Mouse (Mus musculus): ENCODE results near the gene Swt1. TPM values are rescaled to one million over a fixed set of nuclear protein-coding genes. Genes with fewer than 3 reads are reported as not detected.
"Not testable (repeated sequence)": the region's sequence is repeated elsewhere in the genome, so short reads cannot be mapped to it uniquely, and the experiment has no call there.

Swt1 gene
- polyA plus RNA-seq (2014; fragmentation: Nextera tagmentation; extraction: Ambion mirVana), result 15.2 and 19.9 TPM in 2 replicates

- peak; percentile 100 for ATAC-seq (ENCODE audit: low read depth)
- under 1% methylated on average over 74 of the region's 74 CpGs for WGBS
- H3K4me2 ChIP-seq (ENCODE audit: low read depth, low read length), result peak within 1 kb of the TSS; percentile 61
Measured at GRCm38 (mm10) chr1:151428263-151429221, at the start of gene Swt1, which contains the start of gene Trmt1l. Gene Swt1 (minus strand): TSS chr1:151428455. Gene Trmt1l (plus strand): TSS chr1:151428542.

GRCm38 (mm10) chr1:151472386-151472785 lies 44.1 kb upstream of the Swt1 start:
- not testable (repeated sequence) for H3K4me1 ChIP-seq (ENCODE audit: control insufficient read depth, insufficient read depth, low read length); H3K4me2 ChIP-seq (ENCODE audit: low read depth, low read length); H3K27me3 ChIP-seq (ENCODE audit: control insufficient read depth, insufficient read depth, low read length); H3K27ac ChIP-seq (ENCODE audit: low read depth, low read length); H3K9me3 ChIP-seq (ENCODE audit: control insufficient read depth, low read length); H3K9ac ChIP-seq (replicated peaks; ENCODE audit: low read depth, low read length); ATAC-seq (ENCODE audit: low read depth); H3K4me3 ChIP-seq (ENCODE audit: low read depth, low read length)
- 95% methylated on average over 8 of the region's 8 CpGs for WGBS
- peaks cover 53% of the 10 kb centered on the region for H3K36me3 ChIP-seq (ENCODE audit: control insufficient read depth, insufficient read depth, low read length)

More at GRCm38 (mm10) chr1:151428263-151429221, at the start of gene Swt1, which contains the start of gene Trmt1l:
- Histone ChIP-seq H3K9ac (replicated peaks; ENCODE audit: low read depth, low read length) (peak within 1 kb of the TSS; percentile 82), H3K9me3 (ENCODE audit: control insufficient read depth, low read length) (no peaks in the 10 kb centered on the region), H3K4me3 (ENCODE audit: low read depth, low read length) (peak within 1 kb of the TSS; percentile 87), H3K27me3 (ENCODE audit: control insufficient read depth, insufficient read depth, low read length) (no peaks in the 10 kb centered on the region), H3K36me3 (ENCODE audit: control insufficient read depth, insufficient read depth, low read length) (no peaks in the 10 kb centered on the region), H3K27ac (ENCODE audit: low read depth, low read length) (peak within 1 kb of the TSS; percentile 95), H3K4me1 (ENCODE audit: control insufficient read depth, insufficient read depth, low read length) (peaks cover 17% of the 10 kb centered on the region)

- Histone ChIP-seq H3K4me2 (ENCODE audit: low read depth, low read length) (no peak overlapping the region), H3K36me3 (ENCODE audit: control insufficient read depth, insufficient read depth, low read length) (peaks cover 45% of the 10 kb centered on the region), H3K4me3 (ENCODE audit: low read depth, low read length) (no peak overlapping the region), H3K9me3 (ENCODE audit: control insufficient read depth, low read length) (no peaks in the 10 kb centered on the region), H3K27me3 (ENCODE audit: control insufficient read depth, insufficient read depth, low read length) (no peaks in the 10 kb centered on the region), H3K4me1 (ENCODE audit: control insufficient read depth, insufficient read depth, low read length) (no peaks in the 10 kb centered on the region), H3K27ac (ENCODE audit: low read depth, low read length) (no peak overlapping the region), H3K9ac (replicated peaks; ENCODE audit: low read depth, low read length) (no peak overlapping the region)
- 31% methylated on average over 7 of the region's 7 CpGs for WGBS
- ATAC-seq (ENCODE audit: low read depth), result no peak
Measured at GRCm38 (mm10) chr1:151471429-151471828, 43.2 kb upstream of the Swt1 start.

GRCm38 (mm10) chr1:151466571-151466970 lies 38.3 kb upstream of the Swt1 start:
- 91% methylated on average over 4 of the region's 4 CpGs for WGBS

GRCm38 (mm10) chr1:151464914-151465313 lies 36.7 kb upstream of the Swt1 start:
- ATAC-seq (ENCODE audit: low read depth), result no peak

More at GRCm38 (mm10) chr1:151466571-151466970, 38.3 kb upstream of the Swt1 start:
- Histone ChIP-seq H3K27ac (ENCODE audit: low read depth, low read length) (no peak overlapping the region), H3K9me3 (ENCODE audit: control insufficient read depth, low read length) (no peaks in the 10 kb centered on the region), H3K27me3 (ENCODE audit: control insufficient read depth, insufficient read depth, low read length) (no peaks in the 10 kb centered on the region), H3K4me3 (ENCODE audit: low read depth, low read length) (no peak overlapping the region), H3K36me3 (ENCODE audit: control insufficient read depth, insufficient read depth, low read length) (peaks cover 15% of the 10 kb centered on the region), H3K9ac (replicated peaks; ENCODE audit: low read depth, low read length) (no peak overlapping the region), H3K4me1 (ENCODE audit: control insufficient read depth, insufficient read depth, low read length) (no peaks in the 10 kb centered on the region), H3K4me2 (ENCODE audit: low read depth, low read length) (no peak overlapping the region)
- no peak for ATAC-seq (ENCODE audit: low read depth)

GRCm38 (mm10) chr1:151461265-151461664 lies 33.0 kb upstream of the Swt1 start:
- Histone ChIP-seq H3K27ac (ENCODE audit: low read depth, low read length) (no peak overlapping the region), H3K9ac (replicated peaks; ENCODE audit: low read depth, low read length) (no peak overlapping the region), H3K9me3 (ENCODE audit: control insufficient read depth, low read length) (no peaks in the 10 kb centered on the region), H3K4me3 (ENCODE audit: low read depth, low read length) (no peak overlapping the region), H3K4me1 (ENCODE audit: control insufficient read depth, insufficient read depth, low read length) (no peaks in the 10 kb centered on the region), H3K4me2 (ENCODE audit: low read depth, low read length) (no peak overlapping the region), H3K27me3 (ENCODE audit: control insufficient read depth, insufficient read depth, low read length) (no peaks in the 10 kb centered on the region), H3K36me3 (ENCODE audit: control insufficient read depth, insufficient read depth, low read length) (peaks cover 28% of the 10 kb centered on the region)
- WGBS, result 81% methylated on average over 9 of the region's 9 CpGs
- ATAC-seq (ENCODE audit: low read depth), result no peak

More at GRCm38 (mm10) chr1:151464914-151465313, 36.7 kb upstream of the Swt1 start:
- no peaks in the 10 kb centered on the region for H3K9me3 ChIP-seq (ENCODE audit: control insufficient read depth, low read length)
- 80% methylated on average over 4 of the region's 4 CpGs for WGBS
- H3K27me3 ChIP-seq (ENCODE audit: control insufficient read depth, insufficient read depth, low read length), result no peaks in the 10 kb centered on the region
- H3K27ac ChIP-seq (ENCODE audit: low read depth, low read length), result no peak overlapping the region
- no peak overlapping the region for H3K4me2 ChIP-seq (ENCODE audit: low read depth, low read length)
- peaks cover 10% of the 10 kb centered on the region; the same call in 1 of the 2 replicates for H3K36me3 ChIP-seq (ENCODE audit: control insufficient read depth, insufficient read depth, low read length)
- no peaks in the 10 kb centered on the region for H3K4me1 ChIP-seq (ENCODE audit: control insufficient read depth, insufficient read depth, low read length)
- H3K9ac ChIP-seq (replicated peaks; ENCODE audit: low read depth, low read length), result no peak overlapping the region
- H3K4me3 ChIP-seq (ENCODE audit: low read depth, low read length), result no peak overlapping the region

GRCm38 (mm10) chr1:151457087-151457486 lies 28.8 kb upstream of the Swt1 start:
- ATAC-seq (ENCODE audit: low read depth), result no peak
- WGBS, result 86% methylated on average over 5 of the region's 5 CpGs

GRCm38 (mm10) chr1:151451946-151452345 lies 23.7 kb upstream of the Swt1 start:
- no peak overlapping the region for H3K27ac ChIP-seq (ENCODE audit: low read depth, low read length)
- H3K4me2 ChIP-seq (ENCODE audit: low read depth, low read length), result no peak overlapping the region
- ATAC-seq (ENCODE audit: low read depth), result no peak
- WGBS, result 97% methylated on average over 11 of the region's 11 CpGs
- H3K27me3 ChIP-seq (ENCODE audit: control insufficient read depth, insufficient read depth, low read length), result no peaks in the 10 kb centered on the region
- H3K9me3 ChIP-seq (ENCODE audit: control insufficient read depth, low read length), result no peaks in the 10 kb centered on the region
- H3K4me3 ChIP-seq (ENCODE audit: low read depth, low read length), result no peak overlapping the region
- H3K36me3 ChIP-seq (ENCODE audit: control insufficient read depth, insufficient read depth, low read length), result peaks cover 48% of the 10 kb centered on the region
- H3K9ac ChIP-seq (replicated peaks; ENCODE audit: low read depth, low read length), result no peak overlapping the region
- H3K4me1 ChIP-seq (ENCODE audit: control insufficient read depth, insufficient read depth, low read length), result no peaks in the 10 kb centered on the region

More at GRCm38 (mm10) chr1:151457087-151457486, 28.8 kb upstream of the Swt1 start:
- no peak overlapping the region for H3K27ac ChIP-seq (ENCODE audit: low read depth, low read length)
- H3K4me3 ChIP-seq (ENCODE audit: low read depth, low read length), result no peak overlapping the region
- H3K27me3 ChIP-seq (ENCODE audit: control insufficient read depth, insufficient read depth, low read length), result no peaks in the 10 kb centered on the region
- H3K36me3 ChIP-seq (ENCODE audit: control insufficient read depth, insufficient read depth, low read length), result peaks cover 44% of the 10 kb centered on the region
- no peaks in the 10 kb centered on the region for H3K4me1 ChIP-seq (ENCODE audit: control insufficient read depth, insufficient read depth, low read length)
- H3K9ac ChIP-seq (replicated peaks; ENCODE audit: low read depth, low read length), result no peak overlapping the region
- no peaks in the 10 kb centered on the region for H3K9me3 ChIP-seq (ENCODE audit: control insufficient read depth, low read length)
- no peak overlapping the region for H3K4me2 ChIP-seq (ENCODE audit: low read depth, low read length)

GRCm38 (mm10) chr1:151450851-151451250 lies 22.6 kb upstream of the Swt1 start:
- ATAC-seq (ENCODE audit: low read depth), result no peak
- 90% methylated on average over 1 of the region's 2 CpGs for WGBS
- H3K27ac ChIP-seq (ENCODE audit: low read depth, low read length), result no peak overlapping the region
- no peak overlapping the region for H3K4me3 ChIP-seq (ENCODE audit: low read depth, low read length)
- no peaks in the 10 kb centered on the region for H3K9me3 ChIP-seq (ENCODE audit: control insufficient read depth, low read length)
- no peak overlapping the region for H3K9ac ChIP-seq (replicated peaks; ENCODE audit: low read depth, low read length)
- no peaks in the 10 kb centered on the region for H3K4me1 ChIP-seq (ENCODE audit: control insufficient read depth, insufficient read depth, low read length)
- peaks cover 45% of the 10 kb centered on the region for H3K36me3 ChIP-seq (ENCODE audit: control insufficient read depth, insufficient read depth, low read length)
- no peak overlapping the region for H3K4me2 ChIP-seq (ENCODE audit: low read depth, low read length)
- H3K27me3 ChIP-seq (ENCODE audit: control insufficient read depth, insufficient read depth, low read length), result no peaks in the 10 kb centered on the region

All from neural tube, embryonic 14.5 days (tissue).